22 mouse cellular contexts compared by ENCODE assay signal in genomic region chr3:151269514-151269913, GRCm38 (mm10).
DNase-seq lines count a peak whose midpoint lies in the region; ATAC-seq lines count a peak whose summit lies in the region.
"Had no signal": no experiment of that assay in that cellular context is flagged by ENCODE, and none has a peak within 500 bp of the region (broad histone marks: within the 10 kb centered on the region; RNA-seq: fewer than 3 reads in every experiment).

No protein-coding gene starts in this region.

- WGBS in lung, embryonic 16.5 days, result 47% methylated on average over 2 of the region's 2 CpGs

- H3K36me3 ChIP-seq in lung, embryonic 16.5 days (ENCODE audit: control insufficient read depth, insufficient read depth, low read length), result no peaks in the 10 kb centered on the region
- H3K36me3 ChIP-seq: forebrain, embryonic 10.5 days; hindbrain, embryonic 10.5 days; hindbrain, embryonic 13.5 days had no signal

- no peak overlapping the region for H3K9ac ChIP-seq in lung, embryonic 16.5 days (ENCODE audit: low read length)
- H3K9ac ChIP-seq: forebrain, embryonic 13.5 days; hindbrain, embryonic 13.5 days had no signal

- H3K9me3 ChIP-seq in lung, embryonic 16.5 days (ENCODE audit: control insufficient read depth, low read length), result no peaks in the 10 kb centered on the region
- H3K9me3 ChIP-seq: forebrain, embryonic 10.5 days; forebrain, embryonic 13.5 days; hindbrain, embryonic 10.5 days; hindbrain, embryonic 13.5 days had no signal

- no peak overlapping the region for H3K4me3 ChIP-seq in lung, embryonic 16.5 days (ENCODE audit: low read length)
- H3K4me3 ChIP-seq: forebrain, embryonic 10.5 days; forebrain, embryonic 13.5 days; gastrocnemius, adult 2 months; hindbrain, embryonic 10.5 days; hindbrain, embryonic 13.5 days had no signal

- peak; percentile 92 for ATAC-seq in lung, embryonic 16.5 days (ENCODE audit: low read depth)
- ATAC-seq: CD4-positive, CD25-positive, alpha-beta regulatory T cell, adult 4 months; forebrain, embryonic 13.5 days; forebrain, embryonic 16.5 days; hindbrain, embryonic 16.5 days had no signal

- H3K27me3 ChIP-seq in lung, embryonic 16.5 days (ENCODE audit: control insufficient read depth, insufficient read depth, low read depth, low read length), result no peaks in the 10 kb centered on the region
- H3K27me3 ChIP-seq: forebrain, embryonic 13.5 days; hindbrain, embryonic 13.5 days had no signal

- H3K4me2 ChIP-seq in lung, embryonic 16.5 days (ENCODE audit: low read depth, low read length), result no peak overlapping the region
- H3K4me2 ChIP-seq: forebrain, embryonic 13.5 days; heart, embryonic 11.5 days; hindbrain, embryonic 13.5 days had no signal

- no peak overlapping the region for H3K27ac ChIP-seq in lung, embryonic 16.5 days (ENCODE audit: low read length)
- H3K27ac ChIP-seq: forebrain, embryonic 10.5 days; forebrain, embryonic 13.5 days; gastrocnemius, adult 2 months; hindbrain, embryonic 10.5 days; hindbrain, embryonic 13.5 days had no signal

- peak; percentile 9 for DNase-seq in lung, postnatal 10 days
- peak; percentile 53 for DNase-seq in lung, postnatal 36 days
- no peak for DNase-seq in heart, postnatal 4 days
- no peak for DNase-seq in adrenal gland, adult 2 months
- DNase-seq in adrenal gland, postnatal 25 days, result no peak
- DNase-seq: adrenal gland, adult 8-10 months; adrenal gland, postnatal 36 days; cerebellum, adult 18-20 months; cerebellum, adult 9-10 months; cerebellum, postnatal 14 days; gastrocnemius, adult 2 months; gastrocnemius, postnatal 14 days; heart, adult 11 months had no signal

- H3K4me1 ChIP-seq in lung, embryonic 16.5 days (replicated peaks; ENCODE audit: control insufficient read depth, insufficient read depth, low read length), result no peaks in the 10 kb centered on the region
- H3K4me1 ChIP-seq: forebrain, embryonic 10.5 days; forebrain, embryonic 13.5 days; hindbrain, embryonic 10.5 days; hindbrain, embryonic 13.5 days had no signal

Comparison
In these comparisons a context has a peak if more than half of its experiments do, and no peak if none do; other contexts are left out.
1. DNase-seq: peak in lung, postnatal 10 days (single experiment) and lung, postnatal 36 days (single experiment); none in heart, postnatal 4 days (single experiment), adrenal gland, adult 2 months (single experiment) and adrenal gland, postnatal 25 days (single experiment).